ENCODE assay signal across 13 mouse cellular contexts in the genomic region with DNA sequence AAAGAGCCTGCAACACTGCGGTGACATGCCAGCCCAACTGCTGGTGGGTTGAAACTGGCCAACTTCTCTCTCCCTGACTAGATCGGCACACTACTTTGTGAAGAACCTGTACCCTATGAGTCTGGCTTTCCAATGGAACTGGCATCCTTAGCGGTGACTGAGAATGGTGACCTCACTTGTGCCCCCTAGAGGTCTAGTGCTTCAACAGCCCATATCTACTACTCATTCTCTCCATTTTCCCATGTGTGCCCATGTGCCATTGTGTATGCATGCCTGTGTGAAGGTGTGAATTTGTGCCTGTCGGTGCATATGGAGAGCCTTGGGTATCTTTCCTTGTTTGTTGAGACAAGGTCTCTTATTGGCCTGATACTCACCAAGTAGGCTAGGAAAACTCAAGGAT.
DNase-seq lines count a peak whose midpoint lies in the region; ATAC-seq and TF ChIP-seq lines count a peak whose summit lies in the region.
"Had no signal": no experiment of that assay in that cellular context is flagged by ENCODE, and none has a peak within 500 bp of the region (broad histone marks: within the 10 kb centered on the region; RNA-seq: fewer than 3 reads in every experiment).

No protein-coding gene starts in this region.

- no peaks in the 10 kb centered on the region for H3K36me3 ChIP-seq in kidney, adult 2 months (ENCODE audit: control insufficient read depth, insufficient read depth, low read length)
- H3K36me3 ChIP-seq: embryonic facial prominence, embryonic 12.5 days; forebrain, embryonic 10.5 days; heart, embryonic 13.5 days; kidney, embryonic 15.5 days; midbrain, embryonic 10.5 days had no signal

- POLR2A ChIA-PET in Patski (lab: Charles Lee), result no interaction called here

- in situ Hi-C loops in Patski (cut with MboI; ENCODE audit: low pct_unique_long_range_greater_than_20kb), result no loop called here

- TF ChIP-seq POLR2A in kidney, adult 2 months (IDR thresholded peaks at IDR 0.05; ENCODE audit: low read depth, low read length), result no peak

- no peaks in the 10 kb centered on the region for H3K4me1 ChIP-seq in kidney, adult 2 months (ENCODE audit: control insufficient read depth, insufficient read depth, low read length)

- no peak overlapping the region for H3K27ac ChIP-seq in kidney, adult 2 months (ENCODE audit: insufficient read depth, low read depth, low read length)
- H3K27ac ChIP-seq: embryonic facial prominence, embryonic 12.5 days; forebrain, embryonic 10.5 days; heart, embryonic 13.5 days; kidney, embryonic 15.5 days; midbrain, embryonic 10.5 days had no signal

- no peak overlapping the region for H3K4me3 ChIP-seq in kidney, adult 2 months (ENCODE audit: insufficient read depth, low read depth, low read length)
- H3K4me3 ChIP-seq: embryonic facial prominence, embryonic 12.5 days; forebrain, embryonic 10.5 days; heart, embryonic 13.5 days; kidney, embryonic 15.5 days; midbrain, embryonic 10.5 days had no signal

- CTCF ChIA-PET in Patski (lab: Charles Lee), result interaction anchor here (1.1 to 1.6 kb wide), 2 partner anchors 14 to 43 kb away, joined by 3 to 4 read pairs; no protein-coding TSS in a partner anchor

- no peak for DNase-seq in kidney, adult 2 months
- no peak for DNase-seq in kidney, adult 18-20 months
- peak; percentile 9 for DNase-seq in thymus, postnatal 14 days
- no peak for DNase-seq in thymus, adult 18-20 months
- no peak for DNase-seq in Patski (ENCODE audit: low read depth, low spot score)
- no peak for DNase-seq in adrenal gland, adult 18-20 months (ENCODE audit: low spot score in 2 of 2)
- DNase-seq in kidney, adult 8-10 months, result no peak
- DNase-seq: thymus, adult 2 months had no signal

- ATAC-seq in Patski, result no peak

- H3K27me3 ChIP-seq in kidney, adult 2 months (replicated peaks; ENCODE audit: control insufficient read depth, insufficient read depth, low read length), result no peaks in the 10 kb centered on the region
- peaks cover 20% of the 10 kb centered on the region for H3K27me3 ChIP-seq in Patski
- H3K27me3 ChIP-seq: kidney, embryonic 15.5 days had no signal

- 0 out of 2 replicates have a peak, but pooled peaks have one; percentile 15 for TF ChIP-seq CTCF in kidney, adult 2 months (conservative IDR thresholded peaks at IDR 0.05; ENCODE audit: insufficient read depth, insufficient read length, low read depth, low read length)
- TF ChIP-seq CTCF in Patski (IDR thresholded peaks at IDR 0.05), result peak; percentile 37

- 80% methylated on average over 4 of the region's 4 CpGs for WGBS in kidney, adult 2 months
